8 mouse cellular contexts compared by ENCODE assay signal in the genomic region with DNA sequence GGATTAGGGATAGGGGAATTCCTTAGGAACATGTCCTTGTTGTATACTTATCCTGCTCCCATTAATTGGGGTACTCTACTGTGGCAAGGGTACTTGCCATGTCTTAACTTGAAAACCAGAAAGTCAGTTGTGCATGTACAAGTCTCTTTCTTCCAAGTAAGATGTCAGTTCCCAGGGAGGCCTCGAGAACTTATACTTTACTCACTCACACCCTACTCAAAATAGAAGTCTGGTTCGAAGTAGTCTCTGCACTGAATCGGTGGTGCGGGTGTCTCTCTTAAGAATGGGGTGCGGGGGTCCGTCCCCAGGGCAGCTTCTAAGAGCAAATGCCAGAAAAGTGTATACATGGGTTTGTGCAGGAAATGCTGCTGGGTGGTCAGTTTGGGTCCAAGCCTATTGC. TPM values are rescaled to one million over a fixed set of nuclear protein-coding genes. Genes with fewer than 3 reads are reported as not detected.
A peak's percentile ranks its signal among the peaks of the same experiment; 100 is the strongest.
DNase-seq lines count a peak whose midpoint lies in the region; TF ChIP-seq lines count a peak whose summit lies in the region.
"Had no signal": no experiment of that assay in that cellular context is flagged by ENCODE, and none has a peak within 500 bp of the region (broad histone marks: within the 10 kb centered on the region; RNA-seq: fewer than 3 reads in every experiment).

No protein-coding gene starts in this region.

- no peak for TF ChIP-seq POLR2A in MEL (IDR thresholded peaks at IDR 0.05; ENCODE audit: control insufficient read depth in 1 of 2, insufficient read depth in 1 of 2, low read depth in 1 of 2, low read length in 2 of 2, poor library complexity in 1 of 2)

- H3K9ac ChIP-seq in MEL (ENCODE audit: control insufficient read depth, low read depth, low read length, poor library complexity, severe bottlenecking) = no peak overlapping the region
- H3K9ac ChIP-seq: hindbrain, embryonic 15.5 days had no signal

- no peak for TF ChIP-seq EP300 in MEL (IDR thresholded peaks at IDR 0.05; ENCODE audit: low read depth in 1 of 2, low read length in 2 of 2)

- H3K4me3 ChIP-seq in MEL (ENCODE audit: control insufficient read depth in 1 of 2, insufficient read depth in 1 of 2, low read depth in 2 of 2, low read length in 2 of 2) = no peak overlapping the region

- no peak for TF ChIP-seq RAD21 in MEL (IDR thresholded peaks at IDR 0.05; ENCODE audit: low read depth, low read length)

- H3K36me3 ChIP-seq in MEL (ENCODE audit: control insufficient read depth in 1 of 2, insufficient read depth in 2 of 2, low read length in 2 of 2) = no peaks in the 10 kb centered on the region
- H3K36me3 ChIP-seq: hindbrain, embryonic 15.5 days had no signal

- no peak overlapping the region for H3K27ac ChIP-seq in MEL (ENCODE audit: control insufficient read depth, low read depth, low read length)
- H3K27ac ChIP-seq: hindbrain, embryonic 15.5 days had no signal

- no peaks in the 10 kb centered on the region for H3K27me3 ChIP-seq in MEL (ENCODE audit: control insufficient read depth in 1 of 2, insufficient read depth in 2 of 2, low read length in 2 of 2)
- H3K27me3 ChIP-seq: hindbrain, embryonic 15.5 days had no signal

- DNase-seq in A20 (ENCODE audit: low read depth, low spot score) (peak; percentile 100), MEL (ENCODE audit: low read depth, low spot score) (peak; percentile 100)
- DNase-seq in cerebellum, adult 9-10 months = peak; percentile 91
- peak; percentile 96 for DNase-seq in gonadal fat pad, adult 2 months (ENCODE audit: low read depth)
- peak; percentile 99 for DNase-seq in layer of hippocampus, postnatal 14 days (ENCODE audit: low spot score in 2 of 2)
- peak; percentile 93 for DNase-seq in mesoderm, embryonic 11.5 days (ENCODE audit: low read depth, low spot score)
- DNase-seq in telencephalon, adult 2 months (ENCODE audit: low read depth, low spot score) = peak; percentile 86

- no peaks in the 10 kb centered on the region for H3K9me3 ChIP-seq in MEL (replicated peaks; ENCODE audit: insufficient read depth, low read length)
- H3K9me3 ChIP-seq: hindbrain, embryonic 15.5 days had no signal

- no peak for TF ChIP-seq CTCF in MEL (IDR thresholded peaks at IDR 0.05 in 2 of 3, conservative IDR thresholded peaks at IDR 0.05 in 1 of 3; ENCODE audit: control insufficient read depth in 1 of 3, insufficient read depth in 1 of 3, low read depth in 2 of 3, low read length in 3 of 3, poor library complexity in 1 of 3, severe bottlenecking in 1 of 3)

- peaks cover 8% of the 10 kb centered on the region; the same call in 1 of the 2 replicates for H3K79me2 ChIP-seq in MEL (ENCODE audit: control insufficient read depth, insufficient read depth, low read length, poor library complexity)

- H3K4me1 ChIP-seq in MEL (ENCODE audit: control insufficient read depth in 1 of 2, insufficient read depth in 2 of 2, low read length in 2 of 2) = no peaks in the 10 kb centered on the region

TF ChIP-seq in MEL, 35 proteins besides CTCF, POLR2A, EP300 and RAD21:
- TF ChIP-seq SIN3A (IDR thresholded peaks at IDR 0.05; ENCODE audit: low read length) (no peak), ZKSCAN1 (IDR thresholded peaks at IDR 0.05; ENCODE audit: low read depth, low read length) (no peak), POLR2AphosphoS5 (IDR thresholded peaks at IDR 0.05; ENCODE audit: borderline replicate concordance, low read depth, low read length) (no peak), MXI1 (IDR thresholded peaks at IDR 0.05; ENCODE audit: low read depth, low read length) (no peak), ZNF384 (IDR thresholded peaks at IDR 0.05; ENCODE audit: low read depth, low read length) (no peak), USF2 (IDR thresholded peaks at IDR 0.05; ENCODE audit: borderline replicate concordance in 1 of 2, insufficient read depth in 1 of 2, low read depth in 1 of 2, low read length in 2 of 2) (no peak), BHLHE40 (IDR thresholded peaks at IDR 0.05; ENCODE audit: borderline replicate concordance, low read depth, low read length) (no peak), MEF2A (IDR thresholded peaks at IDR 0.05; ENCODE audit: extremely low read depth, insufficient replicate concordance, low read depth, low read length, poor library complexity, severe bottlenecking) (no peak), TBP (IDR thresholded peaks at IDR 0.05; ENCODE audit: low read depth, low read length) (no peak), NELFE (IDR thresholded peaks at IDR 0.05; ENCODE audit: low read depth, low read length) (no peak), MAFK (IDR thresholded peaks at IDR 0.05; ENCODE audit: borderline replicate concordance, low read depth, low read length) (no peak), GATA1 (IDR thresholded peaks at IDR 0.05; ENCODE audit: low read depth, low read length) (no peak), ZMIZ1 (IDR thresholded peaks at IDR 0.05; ENCODE audit: low read depth, low read length) (no peak), USF1 (IDR thresholded peaks at IDR 0.05; ENCODE audit: low read depth, low read length) (no peak), GABPA (IDR thresholded peaks at IDR 0.05; ENCODE audit: low read depth, low read length) (no peak), MAZ (IDR thresholded peaks at IDR 0.05; ENCODE audit: low read depth, low read length) (no peak), SMC3 (IDR thresholded peaks at IDR 0.05; ENCODE audit: low read depth, low read length) (no peak), TAL1 (IDR thresholded peaks at IDR 0.05; ENCODE audit: low read length) (no peak), MAX (IDR thresholded peaks at IDR 0.05; ENCODE audit: low read length) (no peak)

RNA-seq across cellular contexts. Expression of a gene that starts 2.1 kb away (rescaled TPM):
- 22.9 and 28.4 TPM in 2 replicates for total RNA-seq in MEL (2012; rRNA removed)
- polyA plus RNA-seq in MEL (2012; ENCODE audit: insufficient read depth in 1 of 2, insufficient read length in 2 of 2, low read depth in 1 of 2, low replicate concordance in 2 of 2, missing spikeins in 1 of 2) = 100 to 1,000 TPM in 1 of 2 experiments, 10 to 100 TPM in 1; 25.4 to 145 TPM
- polyA plus RNA-seq in gonadal fat pad, adult 2 months (2012; rRNA removed) = 22.5 and 23.9 TPM in 2 replicates
- total RNA-seq in layer of hippocampus, postnatal 14 days (2021) = 10 to 100 TPM; 55.7 to 59.4 TPM

RNA-seq across cellular contexts. Expression of a gene that starts 2.8 kb away (rescaled TPM):
- total RNA-seq in MEL (2012; rRNA removed) = 17.7 and 21.5 TPM in 2 replicates
- polyA plus RNA-seq in MEL (2012; ENCODE audit: insufficient read depth in 1 of 2, insufficient read length in 2 of 2, low read depth in 1 of 2, low replicate concordance in 2 of 2, missing spikeins in 1 of 2) = 10 to 100 TPM in 1 of 2 experiments, not detected in 1; 36.0 TPM
- polyA plus RNA-seq in gonadal fat pad, adult 2 months (2012; rRNA removed) = 19.6 and 25.0 TPM in 2 replicates
- total RNA-seq in layer of hippocampus, postnatal 14 days (2021) = 10 to 100 TPM; 40.7 to 49.6 TPM
